Mouse (Mus musculus): ENCODE measurements at regions not wholly inside any gene's neighbourhood (a gene's known extent, or its start where the extent isn't known, plus 50 kb on each side); places are given as distances from the start of the nearest gene placed in this dataset.

- TF ChIP-seq CTCF (IDR thresholded peaks at IDR 0.05) = no peak
- ChIA-PET CTCF (interaction anchor here (1.2 kb wide), 1 partner anchor 10 kb away, joined by 6 read pairs; no protein-coding TSS in a partner anchor), POLR2A (interaction anchor here (1.1 kb wide), 1 partner anchor 56 kb away, joined by 6 read pairs; no protein-coding TSS in a partner anchor)
- DNase-seq (ENCODE audit: low read depth, low spot score) (no peak), ATAC-seq (peak; percentile 67)
- in situ Hi-C loops (cut with MboI; ENCODE audit: low pct_unique_long_range_greater_than_20kb) = no loop called here
- peaks cover 23% of the 10 kb centered on the region for H3K27me3 ChIP-seq
These were observed 63.9 kb downstream of the Ddx3x start for GRCm38 (mm10) chrX:13344701-13345100.

DNA sequence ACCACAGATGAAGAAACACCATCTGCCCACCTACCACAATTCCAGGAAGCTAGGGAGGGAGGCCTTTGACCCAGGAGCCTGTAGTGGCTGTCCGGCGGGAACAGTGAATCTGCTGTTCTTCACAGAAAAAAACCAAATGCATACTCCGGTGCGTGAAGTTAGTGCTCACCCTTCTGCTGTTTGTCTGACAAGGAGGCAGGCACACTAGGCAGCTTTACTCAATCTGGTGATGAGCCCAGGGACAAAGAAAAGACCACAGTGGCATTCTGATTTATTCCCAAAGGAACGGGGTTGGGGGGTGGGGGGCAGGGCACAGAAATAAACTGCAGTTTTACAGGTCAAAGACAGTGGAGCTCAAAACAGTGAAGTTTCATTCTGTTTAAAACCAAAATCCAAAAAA lies 64.4 kb downstream of the Ddx3x start:
- DNase-seq (ENCODE audit: low read depth, low spot score) = no peak
- TF ChIP-seq CTCF (IDR thresholded peaks at IDR 0.05) = no peak
- CTCF ChIA-PET = interaction anchor here (1.2 kb wide), 1 partner anchor 10 kb away, joined by 6 read pairs; no protein-coding TSS in a partner anchor
- no peak for ATAC-seq
- peaks cover 23% of the 10 kb centered on the region for H3K27me3 ChIP-seq
- in situ Hi-C loops (cut with MboI; ENCODE audit: low pct_unique_long_range_greater_than_20kb) = no loop called here
- POLR2A ChIA-PET = interaction anchor here (1.1 kb wide), 1 partner anchor 56 kb away, joined by 6 read pairs; no protein-coding TSS in a partner anchor

GRCm38 (mm10) chrX:13346011-13346631 lies 65.4 kb downstream of the Ddx3x start:
- POLR2A ChIA-PET = no interaction called here
- peaks cover 26% of the 10 kb centered on the region for H3K27me3 ChIP-seq
- TF ChIP-seq CTCF (IDR thresholded peaks at IDR 0.05) = no peak
- CTCF ChIA-PET = interaction anchor here (1.2 kb wide), 1 partner anchor 9 kb away, joined by 6 read pairs; no protein-coding TSS in a partner anchor
- ATAC-seq (no peak), DNase-seq (ENCODE audit: low read depth, low spot score) (no peak)
- in situ Hi-C loops (cut with MboI; ENCODE audit: low pct_unique_long_range_greater_than_20kb) = no loop called here

GRCm38 (mm10) chrX:13346696-13347026 lies 65.9 kb downstream of the Ddx3x start:
- no peak for TF ChIP-seq CTCF (IDR thresholded peaks at IDR 0.05)
- in situ Hi-C loops (cut with MboI; ENCODE audit: low pct_unique_long_range_greater_than_20kb) = no loop called here
- CTCF ChIA-PET = interaction anchor here (1.2 kb wide), 1 partner anchor 117 kb away, joined by 3 read pairs; no protein-coding TSS in a partner anchor
- peaks cover 26% of the 10 kb centered on the region for H3K27me3 ChIP-seq
- ATAC-seq (no peak), DNase-seq (ENCODE audit: low read depth, low spot score) (no peak)
- POLR2A ChIA-PET = no interaction called here

DNA sequence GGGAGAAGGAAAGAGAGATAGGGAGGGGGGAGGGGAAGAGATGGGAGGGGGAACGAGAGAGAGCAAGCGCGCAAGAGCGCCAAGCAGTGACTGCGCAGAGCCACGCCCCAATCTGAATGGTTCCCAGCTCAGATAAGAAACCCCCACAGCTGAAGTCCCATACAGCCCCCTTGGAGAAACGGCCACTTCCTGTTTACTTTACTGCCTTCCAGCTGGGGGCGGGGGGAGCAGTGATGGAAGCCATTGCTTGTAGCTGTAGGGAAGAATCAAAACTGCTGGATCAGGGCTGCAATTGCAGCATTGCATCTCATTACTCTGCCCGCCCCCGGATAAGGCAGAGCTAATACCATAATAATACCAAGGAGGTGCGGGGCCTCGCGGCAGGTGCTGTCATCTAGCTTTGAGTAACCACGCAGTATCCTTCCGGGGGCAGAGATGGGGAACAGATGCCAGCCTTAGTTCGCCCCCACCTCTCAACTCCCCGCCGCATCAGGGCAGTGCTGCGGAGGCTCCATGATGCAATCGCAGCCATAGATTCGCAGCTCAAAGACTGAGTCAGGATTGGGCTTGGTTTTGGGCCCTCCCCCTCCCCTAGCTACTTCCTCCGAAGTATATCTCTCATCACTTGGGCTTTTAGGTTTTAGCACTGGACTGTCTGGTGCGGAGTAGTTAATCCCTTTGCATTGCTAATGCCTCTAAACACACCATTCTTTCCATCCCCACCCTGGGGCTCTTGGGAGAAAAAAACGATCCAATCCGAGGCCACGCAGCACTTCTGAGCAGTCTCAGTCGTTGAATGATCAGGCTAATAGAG lies 66.5 kb downstream of the Ddx3x start:
- CTCF ChIA-PET = interaction anchor here (1.2 kb wide), 1 partner anchor 117 kb away, joined by 3 read pairs; no protein-coding TSS in a partner anchor
- in situ Hi-C loops (cut with MboI; ENCODE audit: low pct_unique_long_range_greater_than_20kb) = no loop called here
- H3K27me3 ChIP-seq = peaks cover 26% of the 10 kb centered on the region
- no peak for TF ChIP-seq CTCF (IDR thresholded peaks at IDR 0.05)
- DNase-seq (ENCODE audit: low read depth, low spot score) (no peak), ATAC-seq (no peak)
- POLR2A ChIA-PET = interaction anchor here (0.6 kb wide), 1 partner anchor 111 kb away, joined by 3 read pairs; no protein-coding TSS in a partner anchor

DNA sequence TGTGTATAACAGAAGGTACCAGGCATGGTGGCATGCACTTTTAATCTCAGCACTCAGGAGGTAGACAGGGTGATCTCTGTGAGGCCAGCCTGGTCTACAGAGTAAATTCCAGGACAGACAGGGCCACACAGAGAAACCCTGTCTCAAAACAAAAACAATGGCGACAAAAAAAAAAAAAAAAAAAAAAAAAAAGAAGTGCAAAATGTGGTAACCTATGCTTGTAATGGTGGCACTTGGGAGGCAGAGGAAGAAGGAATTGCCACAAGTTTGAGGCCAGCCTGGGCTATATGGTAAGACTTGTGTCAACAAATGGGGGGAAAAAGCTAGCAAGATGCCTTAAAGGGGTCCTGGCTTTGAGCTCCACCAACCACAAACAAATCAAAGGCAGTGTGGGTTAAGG lies 67.6 kb downstream of the Ddx3x start:
- POLR2A ChIA-PET = no interaction called here
- DNase-seq (ENCODE audit: low read depth, low spot score) (no peak), ATAC-seq (no peak)
- CTCF ChIA-PET = interaction anchor here (1.4 kb wide), 1 partner anchor 19 kb away, joined by 3 read pairs; no protein-coding TSS in a partner anchor
- peaks cover 25% of the 10 kb centered on the region for H3K27me3 ChIP-seq
- in situ Hi-C loops (cut with MboI; ENCODE audit: low pct_unique_long_range_greater_than_20kb) = no loop called here
- TF ChIP-seq CTCF (IDR thresholded peaks at IDR 0.05) = no peak

DNA sequence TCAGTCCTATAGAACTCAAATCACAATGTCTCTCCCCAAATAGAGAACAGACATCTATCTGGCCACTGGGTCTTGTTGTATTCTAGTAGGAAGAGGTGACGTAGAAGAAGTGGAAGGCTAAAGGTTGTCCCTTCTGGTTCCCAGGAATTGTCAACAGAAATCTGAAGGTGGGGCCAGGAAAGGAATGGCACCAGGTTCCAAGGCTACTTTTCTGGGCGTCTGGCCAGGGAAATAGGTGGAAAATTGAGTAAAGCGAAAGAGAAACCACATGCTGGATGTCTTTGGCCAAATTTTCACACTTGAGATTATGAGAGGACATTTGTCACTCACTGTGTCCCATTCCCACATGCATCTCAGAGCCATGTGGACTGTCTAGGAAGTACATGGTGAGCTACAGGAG lies 69.7 kb downstream of the Ddx3x start:
- in situ Hi-C loops (cut with MboI; ENCODE audit: low pct_unique_long_range_greater_than_20kb) = no loop called here
- ATAC-seq (no peak), DNase-seq (ENCODE audit: low read depth, low spot score) (no peak)
- CTCF ChIA-PET = no interaction called here
- no peak for TF ChIP-seq CTCF (IDR thresholded peaks at IDR 0.05)
- POLR2A ChIA-PET = no interaction called here
- H3K27me3 ChIP-seq = peaks cover 13% of the 10 kb centered on the region

DNA sequence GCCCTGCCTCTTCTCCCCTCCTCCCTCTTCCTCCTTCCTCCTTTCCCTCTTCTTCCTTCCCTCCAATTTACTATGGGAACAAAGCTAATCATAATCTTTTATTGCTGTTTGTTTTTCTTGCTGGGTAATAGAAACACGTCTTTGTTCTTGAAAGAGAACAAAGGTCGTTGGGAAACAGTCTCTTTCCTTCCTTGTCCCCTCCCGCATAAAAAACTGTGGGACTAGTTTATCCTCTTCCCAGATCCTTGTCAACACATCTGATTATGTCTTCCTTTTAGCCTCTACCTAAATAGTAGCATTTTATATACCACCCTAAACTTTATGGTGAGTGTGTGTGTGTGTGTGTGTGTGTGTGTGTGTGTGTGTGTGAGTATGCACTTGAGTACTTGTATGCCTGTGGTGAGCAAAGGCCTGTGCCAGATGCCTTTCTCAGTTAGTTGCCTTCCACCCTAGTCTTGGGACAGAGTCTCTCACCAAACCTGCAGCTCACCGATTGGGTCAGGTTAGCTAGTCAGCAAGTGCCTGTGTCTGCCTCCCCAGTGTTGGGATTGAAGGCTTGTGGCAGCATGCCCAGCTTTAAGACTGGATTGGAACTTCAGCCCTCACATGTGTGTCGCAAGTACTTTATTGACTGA lies 76.5 kb downstream of the Ddx3x start:
- no peak for TF ChIP-seq CTCF (IDR thresholded peaks at IDR 0.05)
- ATAC-seq (no peak), DNase-seq (ENCODE audit: low read depth, low spot score) (no peak)
- peaks cover 17% of the 10 kb centered on the region for H3K27me3 ChIP-seq
- CTCF ChIA-PET = no interaction called here
- POLR2A ChIA-PET = no interaction called here
- in situ Hi-C loops (cut with MboI; ENCODE audit: low pct_unique_long_range_greater_than_20kb) = no loop called here

GRCm38 (mm10) chrX:13357973-13358372 lies 77.2 kb downstream of the Ddx3x start:
- DNase-seq (ENCODE audit: low read depth, low spot score) (no peak), ATAC-seq (no peak)
- no peak for TF ChIP-seq CTCF (IDR thresholded peaks at IDR 0.05)
- ChIA-PET CTCF (no interaction called here), POLR2A (no interaction called here)
- in situ Hi-C loops (cut with MboI; ENCODE audit: low pct_unique_long_range_greater_than_20kb) = no loop called here
- H3K27me3 ChIP-seq = peaks cover 17% of the 10 kb centered on the region

GRCm38 (mm10) chrX:13360436-13360835 lies 79.7 kb downstream of the Ddx3x start:
- ChIA-PET POLR2A (no interaction called here), CTCF (no interaction called here)
- peaks cover 24% of the 10 kb centered on the region for H3K27me3 ChIP-seq
- DNase-seq (ENCODE audit: low read depth, low spot score) (no peak), ATAC-seq (no peak)
- in situ Hi-C loops (cut with MboI; ENCODE audit: low pct_unique_long_range_greater_than_20kb) = no loop called here
- no peak for TF ChIP-seq CTCF (IDR thresholded peaks at IDR 0.05)

- in situ Hi-C loops (cut with MboI; ENCODE audit: low pct_unique_long_range_greater_than_20kb) = no loop called here
- no peak for DNase-seq (ENCODE audit: low read depth, low spot score)
- POLR2A ChIA-PET = no interaction called here
- H3K27me3 ChIP-seq = peaks cover 32% of the 10 kb centered on the region
- TF ChIP-seq CTCF (IDR thresholded peaks at IDR 0.05) = no peak
- no peak for ATAC-seq
- CTCF ChIA-PET = no interaction called here
These were observed 89.5 kb downstream of the Ddx3x start for GRCm38 (mm10) chrX:13370319-13370718.

Data from Patski (cell line).